Mouse (Mus musculus) gastrocnemius, adult 8-10 months (tissue): Measurements from ENCODE around the gene Zfp747. TPM values are rescaled to one million over a fixed set of nuclear protein-coding genes. Genes with fewer than 3 reads are reported as not detected.
"Not testable (repeated sequence)": the region's sequence is repeated elsewhere in the genome, so short reads cannot be mapped to it uniquely, and the experiment has no call there.

Experiments
- DNase-seq, 2 experiments: peaks; one replicate each; pipeline ENCODE4 v3.0.0; 2022; ENCODE audit warnings: low spot score in 2 of 2
- total RNA-seq, 4 experiments: library from RNA; stranded (reverse); gene quantifications; 2 replicates each; pipeline ENCODE4 v1.2.4; 2022

The Zfp747 gene
- 1 to 10 TPM; 3.0 to 3.4 (median 3.1) TPM for total RNA-seq

DNA sequence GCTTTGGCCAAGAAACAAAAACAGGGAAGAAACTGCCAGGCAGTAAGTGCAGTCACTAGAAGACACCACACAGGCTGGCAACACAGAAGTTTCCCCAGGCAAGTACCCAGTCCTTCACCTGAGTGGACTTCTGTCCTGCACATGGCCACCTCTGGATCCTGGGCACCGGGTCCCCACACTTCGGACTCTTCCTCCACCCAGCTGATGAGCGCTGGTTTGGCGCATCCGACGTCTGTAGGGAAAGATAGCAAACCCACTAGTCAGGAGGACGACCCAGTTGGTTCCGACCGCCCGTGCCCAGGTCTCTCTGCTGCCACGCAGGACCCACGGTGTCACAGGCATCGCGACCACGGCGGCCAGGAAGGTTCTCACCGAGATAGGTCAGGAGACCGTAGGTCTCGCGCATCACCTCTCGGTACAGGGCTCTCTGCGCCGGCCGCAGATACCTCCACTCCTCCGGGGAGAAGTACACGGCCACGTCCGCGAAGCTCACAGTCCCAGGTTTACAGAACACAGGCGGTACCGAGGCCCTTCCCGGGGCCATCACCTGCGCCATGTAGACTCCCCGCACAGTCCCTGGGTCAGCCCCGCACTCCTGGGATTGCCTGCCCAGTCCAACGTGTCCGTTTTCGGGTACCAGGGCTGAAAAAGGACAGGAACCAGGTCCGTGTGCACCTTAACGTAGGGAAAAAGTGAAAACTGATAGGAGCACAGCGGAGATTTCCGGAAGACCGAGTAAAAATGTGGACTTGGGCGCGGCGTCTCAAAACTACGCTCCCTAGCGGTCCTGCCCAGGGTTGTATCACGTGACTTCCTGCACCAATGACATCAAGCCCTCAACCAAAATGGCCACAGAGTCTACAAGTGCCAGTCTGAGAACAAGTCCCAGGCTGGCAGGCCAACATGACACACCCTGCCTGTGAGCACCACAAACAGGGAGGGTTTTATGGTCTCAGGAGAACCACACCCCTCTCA is at the start of gene Zfp747:
Zfp747 (minus strand) TSS at position 780 of the 975 bp plus-strand sequence.
- DNase-seq, result peak; percentile 93

DNA sequence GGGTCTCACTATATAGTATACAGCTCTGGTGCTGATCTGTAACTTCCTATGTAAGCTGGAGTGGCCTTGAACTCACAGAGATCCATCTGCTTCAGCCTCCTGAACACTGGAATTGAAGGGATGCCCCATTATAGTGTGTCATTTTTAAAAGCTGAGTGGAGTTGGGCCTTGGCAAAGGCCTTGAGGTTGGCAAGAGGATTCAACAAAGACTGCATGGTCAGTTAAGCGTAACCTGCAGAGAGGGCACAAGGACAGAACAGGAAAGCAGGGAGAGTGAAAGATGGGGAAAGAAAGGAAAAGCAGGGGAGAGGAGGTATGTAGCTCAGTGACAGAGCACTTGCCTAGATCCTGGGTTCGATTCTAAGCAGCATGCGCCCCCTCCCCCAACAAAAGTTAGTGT is 49.4 kb upstream of the Zfp747 start:
- DNase-seq, result no peak

DNA sequence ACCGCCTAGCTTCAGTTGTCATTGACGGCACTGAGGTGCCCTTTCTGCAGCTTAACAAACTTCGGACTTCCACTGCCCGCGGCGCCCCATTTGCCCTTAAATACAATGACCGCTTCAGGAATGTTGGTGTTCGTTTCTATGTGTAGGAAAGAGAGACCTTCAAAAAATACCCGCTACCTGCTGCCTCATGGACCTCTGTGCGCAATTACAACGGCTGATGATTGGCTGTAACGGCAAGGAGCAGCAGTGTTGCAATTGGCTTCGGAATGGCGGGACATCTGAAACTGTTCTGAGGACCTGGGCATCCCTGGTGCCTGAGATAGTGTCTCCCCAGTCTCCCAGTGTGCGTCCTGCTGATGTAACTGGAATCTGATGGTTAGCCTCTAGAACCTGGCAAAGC is 46.4 kb upstream of the Zfp747 start:
- DNase-seq, result no peak

DNA sequence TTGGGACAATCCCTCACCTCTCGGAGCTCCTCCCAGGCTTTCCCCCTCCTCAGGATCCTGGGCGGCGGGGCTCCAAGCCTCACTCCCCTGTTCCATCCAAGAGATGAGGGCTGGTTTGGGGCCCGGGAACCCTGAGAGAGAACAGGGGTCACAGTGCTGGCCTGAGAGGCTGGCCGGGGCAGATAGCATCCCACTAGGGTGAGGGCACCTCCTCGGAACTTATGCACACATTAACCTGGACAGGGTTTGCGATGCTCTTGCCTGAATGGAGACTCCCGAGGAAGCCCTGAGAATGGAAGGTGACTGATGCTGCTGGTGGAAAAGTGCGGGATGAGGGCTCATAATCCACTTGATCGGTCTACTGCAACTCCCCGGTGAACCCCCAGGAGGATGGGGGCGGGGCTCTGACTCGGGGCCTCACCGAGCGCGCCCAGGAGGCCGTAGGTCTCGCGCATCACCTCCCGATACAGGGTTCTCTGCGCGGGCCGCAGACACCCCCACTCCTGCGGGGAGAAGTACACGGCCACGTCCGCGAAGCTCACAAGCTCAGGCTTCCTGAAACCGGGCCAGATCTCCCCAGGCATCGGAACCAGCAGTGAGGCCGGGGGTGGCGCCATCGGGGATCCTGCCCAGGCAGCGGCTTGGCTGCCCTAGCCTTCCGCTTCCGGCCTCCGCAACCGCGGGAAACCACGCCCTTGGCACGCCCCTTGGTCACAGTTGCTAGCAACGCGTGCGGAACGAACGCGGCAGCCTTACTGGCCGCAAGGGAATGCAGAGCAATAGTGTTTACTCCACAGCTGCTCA is 45.7 kb upstream of the Zfp747 start, which contains the start of gene Zfp688:
Zfp688 (minus strand) TSS at position 681 of the 804 bp plus-strand sequence.
- peak; percentile 86 to 88 for DNase-seq

DNA sequence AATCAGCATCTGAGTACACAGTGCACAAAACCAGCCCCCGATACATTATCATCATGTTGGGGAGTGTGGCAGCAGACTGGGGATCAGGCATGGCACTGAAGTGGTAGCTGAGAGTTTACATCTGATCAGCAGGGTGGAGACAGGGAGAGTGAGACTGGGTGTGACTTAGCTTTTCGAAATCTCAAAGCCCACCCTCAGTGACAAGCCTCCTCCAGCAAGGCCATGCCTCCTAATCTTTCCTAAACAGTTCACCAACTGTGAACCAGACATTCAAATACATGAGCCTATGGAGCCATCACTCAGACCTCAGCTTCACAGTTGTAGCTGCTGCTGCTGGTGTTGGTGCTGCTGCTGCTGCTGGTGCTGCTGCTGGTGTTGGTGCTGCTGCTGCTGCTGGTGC is 35.6 kb upstream of the Zfp747 start:
- DNase-seq, result no peak

DNA sequence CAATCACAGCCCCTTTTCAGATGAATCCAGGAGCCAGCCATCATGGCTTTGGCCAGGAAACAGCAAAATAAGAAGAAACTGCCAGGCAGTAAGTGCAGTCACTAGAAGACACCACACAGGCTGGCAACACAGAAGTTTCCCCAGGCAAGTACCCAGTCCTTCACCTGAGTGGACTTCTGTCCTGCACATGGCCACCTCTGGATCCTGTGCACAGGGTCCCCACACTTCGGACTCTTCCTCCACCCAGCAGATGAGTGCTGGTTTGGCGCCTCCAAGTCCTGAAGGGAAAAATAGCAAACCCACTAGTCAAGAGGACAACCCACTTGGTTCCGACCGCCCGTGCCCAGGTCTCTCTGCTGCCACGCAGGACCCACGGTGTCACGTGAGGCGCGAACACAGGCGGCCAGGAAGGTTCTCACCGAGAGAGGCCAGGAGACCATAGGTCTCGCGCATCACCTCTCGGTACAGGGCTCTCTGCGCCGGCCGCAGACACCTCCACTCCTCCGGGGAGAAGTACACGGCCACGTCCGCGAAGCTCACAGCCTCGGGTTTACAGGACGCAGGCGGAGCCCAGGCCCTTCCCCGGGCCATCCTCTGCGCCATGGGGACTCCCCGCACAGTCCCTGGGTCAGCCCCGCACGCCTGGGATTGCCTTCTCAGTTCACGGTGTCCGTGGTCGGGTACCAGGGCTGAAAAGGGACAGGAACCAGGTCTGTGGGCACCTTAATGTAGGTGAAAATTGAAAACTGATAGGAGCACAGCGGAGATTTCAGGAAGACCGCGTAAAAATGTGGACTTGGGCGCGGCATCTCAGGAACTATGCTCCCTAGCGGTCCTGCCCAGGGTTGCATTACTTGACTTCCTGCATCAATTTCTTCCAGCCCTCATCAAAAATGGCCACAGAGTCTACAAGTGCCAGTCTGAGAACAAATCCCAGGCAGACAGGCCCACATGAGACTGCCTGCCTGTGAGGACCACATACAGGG is 30.4 kb upstream of the Zfp747 start, which contains the start of gene Zfp764:
Zfp764 (minus strand) TSS at position 821 of the 986 bp plus-strand sequence.
- peak; percentile 78 for DNase-seq

DNA sequence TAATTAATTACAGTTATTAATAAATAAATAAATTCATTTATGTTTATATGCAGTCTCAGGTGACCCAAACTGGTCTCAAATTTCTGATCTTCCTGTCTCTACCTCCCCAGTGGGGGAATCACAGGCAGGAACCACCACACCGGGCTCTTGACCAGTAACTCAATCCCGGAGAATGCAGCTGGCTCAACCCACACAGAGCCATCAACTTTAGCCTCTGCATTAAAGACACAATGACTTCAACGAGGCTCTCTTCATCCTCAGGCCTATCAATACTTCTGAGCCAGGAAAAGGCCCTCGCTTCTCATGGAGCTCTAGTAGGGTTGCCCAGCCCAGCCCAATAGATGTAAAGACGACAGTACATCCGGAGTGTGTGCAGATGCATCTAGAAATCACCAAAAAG is 28.3 kb upstream of the Zfp747 start:
- not testable (repeated sequence) for DNase-seq

DNA sequence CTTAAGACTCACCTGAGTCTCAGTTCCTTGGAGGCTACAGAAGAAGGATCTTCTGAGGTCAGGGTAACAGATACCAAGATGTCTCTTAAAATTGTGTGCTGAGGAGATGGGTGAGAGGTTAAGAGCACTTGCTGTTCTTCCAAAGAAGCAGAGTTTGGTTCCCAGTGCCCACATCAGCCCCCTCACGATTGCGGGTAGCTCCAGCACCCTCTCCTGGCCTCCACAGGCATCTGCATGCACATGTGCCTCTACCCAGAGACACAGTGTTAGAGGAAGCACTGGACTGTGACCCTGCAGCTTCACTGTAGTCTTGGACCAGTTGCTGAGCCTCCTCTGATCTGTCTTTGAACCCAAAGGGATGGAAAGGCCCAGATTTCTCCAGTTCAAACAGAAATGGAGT is 27.1 kb upstream of the Zfp747 start:
- no peak for DNase-seq

DNA sequence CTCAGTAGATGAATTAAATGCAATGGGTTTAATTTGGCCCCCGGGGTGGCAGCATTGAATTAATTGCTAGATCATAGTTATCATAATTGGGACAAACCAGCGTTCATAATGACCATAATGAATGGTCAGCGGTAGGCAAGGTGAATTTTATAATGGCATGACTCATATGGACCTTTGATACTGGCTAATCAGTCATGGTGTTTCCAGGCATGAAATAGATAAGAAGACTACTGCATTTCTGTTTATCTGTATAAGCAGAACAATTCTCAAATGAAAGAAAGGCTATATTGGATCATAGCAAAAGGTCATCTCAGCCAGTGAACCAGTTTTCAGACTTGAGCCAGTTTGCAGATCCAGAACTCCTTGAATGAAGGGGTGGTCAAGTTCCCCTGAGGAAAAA is 24.5 kb upstream of the Zfp747 start:
- no peak for DNase-seq

DNA sequence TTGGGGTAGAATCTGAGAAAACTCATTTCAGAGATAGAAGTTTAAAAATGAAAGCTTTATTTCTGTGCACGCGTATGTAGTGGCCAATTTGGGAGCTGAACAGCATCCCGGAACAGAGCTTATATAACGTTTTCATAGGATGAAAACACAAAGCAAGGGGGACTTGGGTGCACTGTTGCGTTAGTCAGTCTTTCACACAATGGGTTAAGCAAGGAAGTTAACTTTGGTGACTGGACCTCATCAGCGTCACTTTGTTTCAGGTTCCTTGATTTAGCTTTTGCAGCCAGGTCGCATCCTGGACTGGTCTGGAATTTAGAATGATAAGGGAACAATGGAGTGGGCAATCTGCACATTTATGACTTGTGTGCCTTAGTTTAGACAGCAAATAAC is 18.1 kb upstream of the Zfp747 start:
- DNase-seq, result no peak

DNA sequence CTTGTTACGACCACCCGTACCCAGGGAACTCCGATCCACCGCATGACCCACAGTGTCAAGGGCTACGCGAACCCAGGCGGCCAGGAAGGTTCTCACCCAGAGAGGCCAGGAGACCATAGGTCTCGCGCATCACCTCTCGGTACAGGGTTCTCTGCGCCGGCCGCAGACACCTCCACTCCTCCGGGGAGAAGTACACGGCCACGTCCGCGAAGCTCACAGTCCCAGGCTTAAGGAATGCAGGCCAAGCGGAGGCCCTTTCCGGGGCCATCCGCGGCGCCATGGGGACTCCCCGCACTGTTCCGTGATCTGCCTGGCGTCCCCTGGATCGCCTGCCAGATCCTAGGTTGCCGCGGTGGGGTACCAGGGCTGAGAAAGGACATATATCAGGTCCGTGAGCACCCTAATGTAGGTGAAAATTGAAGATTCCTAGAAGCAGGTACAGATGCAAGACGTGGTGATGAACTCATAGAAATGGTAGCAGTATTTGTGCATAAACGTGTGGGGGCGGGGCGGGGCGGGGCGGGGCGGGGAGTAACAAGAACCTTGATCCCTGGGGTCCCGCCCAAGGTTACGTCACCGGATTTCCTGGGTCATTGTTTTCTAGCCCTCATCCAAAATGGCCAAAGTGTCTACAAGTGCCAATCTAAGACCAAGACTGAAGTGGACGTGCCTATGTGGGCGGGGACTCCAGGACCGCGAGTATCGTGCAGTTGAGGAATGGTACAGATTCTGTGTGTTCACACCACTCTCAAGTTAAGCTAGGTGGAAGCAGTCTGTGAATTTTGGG is 17.5 kb upstream of the Zfp747 start, which contains the start of gene E430018J23Rik:
E430018J23Rik (minus strand) TSS at position 473 of the 787 bp plus-strand sequence.
- peak; percentile 96 to 98 for DNase-seq

DNA sequence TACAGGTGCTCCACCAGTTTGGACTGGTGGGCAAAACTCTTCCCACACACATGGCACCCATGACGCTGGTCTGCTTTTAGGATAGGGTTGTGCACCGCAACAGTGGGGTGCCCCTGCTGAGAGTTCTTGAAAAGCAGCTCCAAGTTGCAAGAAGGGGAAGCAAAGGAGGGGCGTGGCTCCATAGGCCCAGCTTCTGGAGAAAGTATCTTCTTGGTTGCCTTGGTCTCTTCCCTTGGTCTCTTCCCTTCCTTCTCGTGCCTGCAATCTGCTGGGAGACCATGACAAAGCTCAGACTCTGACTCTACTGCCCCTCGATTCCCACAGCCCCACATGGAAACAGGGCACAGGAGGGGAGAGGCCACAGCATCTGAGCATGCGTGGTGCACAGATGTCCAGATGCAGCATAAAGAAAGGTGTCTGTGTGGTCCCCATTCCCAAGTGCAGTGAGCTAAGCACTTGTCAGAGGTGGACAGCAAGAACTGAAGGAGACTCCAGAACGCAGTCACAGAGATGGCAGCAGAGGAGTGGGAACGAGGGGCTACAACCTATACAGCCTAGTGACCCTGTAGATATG is 16.5 kb upstream of the Zfp747 start:
- DNase-seq, result no peak

DNA sequence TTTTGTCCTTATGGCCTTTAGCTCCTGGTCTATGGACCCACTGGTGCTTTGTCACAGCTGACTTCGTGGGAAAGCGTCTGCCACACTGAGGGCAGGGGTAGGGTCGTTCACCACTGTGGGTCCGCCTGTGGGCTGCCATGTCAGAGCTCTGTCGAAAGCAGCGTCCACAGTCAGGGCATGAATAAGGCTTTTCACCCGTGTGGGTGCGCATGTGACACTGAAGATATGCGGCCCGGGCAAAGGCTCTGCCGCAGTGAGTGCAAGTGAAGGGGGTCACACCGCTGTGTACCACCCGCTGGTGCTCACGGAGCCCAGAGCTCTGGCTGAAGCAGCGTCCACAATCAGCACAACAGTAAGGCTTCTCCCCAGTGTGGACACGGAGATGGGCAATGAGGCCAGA is 15.7 kb upstream of the Zfp747 start:
- no peak for DNase-seq

DNA sequence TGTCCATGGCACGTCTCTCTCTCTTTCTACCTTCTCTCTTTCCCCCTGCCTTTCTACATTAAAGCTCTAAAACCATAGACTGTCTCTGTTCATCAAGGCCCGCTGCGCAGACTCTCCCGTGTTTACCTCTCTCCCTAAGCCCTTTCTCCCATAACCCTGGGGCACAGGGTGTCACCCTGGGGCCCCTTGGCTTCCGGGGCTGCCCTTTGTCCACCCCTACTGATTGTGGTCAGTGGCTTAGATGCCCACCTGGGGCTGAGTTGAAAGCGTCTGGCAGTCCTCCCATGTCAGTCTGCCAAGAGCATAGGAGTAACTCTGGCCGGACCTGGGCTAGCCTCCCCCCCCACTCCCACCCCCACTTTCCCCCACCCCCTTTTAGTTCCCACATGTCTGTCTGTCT is 14.5 kb upstream of the Zfp747 start:
- no peak for DNase-seq

DNA sequence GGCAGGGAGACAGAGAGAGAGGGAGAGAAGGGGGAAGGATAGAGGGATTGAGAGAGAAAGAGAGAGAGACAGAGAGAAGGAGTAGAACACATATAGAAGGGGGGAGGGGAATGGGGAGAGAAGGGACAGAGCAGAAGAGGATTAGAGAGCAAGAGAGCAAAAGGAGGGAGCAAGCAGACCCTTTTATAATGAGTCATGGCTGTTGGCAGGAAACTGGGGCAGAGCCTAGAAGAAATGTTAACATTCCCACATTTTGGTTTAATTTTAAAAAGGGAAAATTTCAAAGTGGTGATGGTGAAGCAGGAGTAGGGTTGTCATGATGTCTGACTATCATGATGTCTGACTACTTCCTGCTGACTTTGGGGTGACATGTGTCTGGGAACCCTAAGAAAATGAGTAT is 12.4 kb upstream of the Zfp747 start:
- DNase-seq, result not testable (repeated sequence)

DNA sequence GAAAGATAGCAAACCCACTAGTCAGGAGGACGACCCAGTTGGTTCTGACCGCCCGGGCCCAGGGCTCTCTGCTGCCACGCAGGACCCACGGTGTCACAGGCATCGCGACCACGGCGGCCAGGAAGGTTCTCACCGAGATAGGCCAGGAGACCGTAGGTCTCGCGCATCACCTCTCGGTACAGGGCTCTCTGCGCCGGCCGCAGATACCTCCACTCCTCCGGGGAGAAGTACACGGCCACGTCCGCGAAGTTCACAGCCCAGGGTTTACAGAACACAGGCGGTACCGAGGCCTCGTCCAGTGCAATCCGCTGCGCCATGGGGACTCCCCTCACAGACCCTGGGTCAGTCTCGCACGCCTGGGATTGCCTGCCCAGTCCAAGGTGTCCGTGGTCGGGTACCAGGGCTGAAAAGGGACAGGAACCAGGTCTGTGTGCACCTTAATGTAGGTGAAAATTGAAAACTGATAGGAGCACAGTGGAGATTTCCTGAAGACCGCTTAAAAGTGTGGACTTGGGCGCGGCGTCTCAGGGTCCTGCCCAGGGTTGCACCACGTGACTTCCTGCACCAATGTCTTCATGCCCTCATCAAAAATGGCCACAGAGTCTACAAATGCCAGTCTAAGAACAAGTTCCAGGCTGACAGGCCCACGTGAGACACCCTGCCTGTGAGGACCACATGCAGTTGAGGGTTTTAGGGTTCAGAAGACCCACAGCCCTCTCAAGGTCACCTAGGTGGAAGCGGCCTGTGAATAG is 11.0 kb upstream of the Zfp747 start, which contains the start of gene 9130019O22Rik:
9130019O22Rik (minus strand) TSS at position 526 of the 752 bp plus-strand sequence.
- DNase-seq, result peak; percentile 82 to 85

DNA sequence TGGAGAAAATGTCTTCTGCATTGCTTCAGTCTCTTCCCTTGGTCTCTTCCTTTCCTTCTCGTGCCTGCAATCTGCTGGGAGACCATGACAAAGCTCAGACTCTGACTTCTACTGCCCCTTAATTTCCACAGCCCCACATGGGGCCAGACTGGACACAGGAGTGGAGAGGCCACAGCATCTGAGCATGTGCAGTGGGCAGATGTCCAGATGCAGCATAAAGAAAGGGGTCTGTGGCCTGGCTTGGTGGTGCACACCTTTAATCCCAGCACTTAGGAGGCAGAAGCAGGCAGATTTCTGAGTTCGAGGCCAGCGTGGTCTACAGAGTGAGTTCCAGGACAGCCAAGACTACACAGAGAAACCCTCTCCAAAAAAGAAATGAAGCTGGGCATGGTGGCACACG is 9.7 kb upstream of the Zfp747 start:
- DNase-seq, result not testable (repeated sequence)

DNA sequence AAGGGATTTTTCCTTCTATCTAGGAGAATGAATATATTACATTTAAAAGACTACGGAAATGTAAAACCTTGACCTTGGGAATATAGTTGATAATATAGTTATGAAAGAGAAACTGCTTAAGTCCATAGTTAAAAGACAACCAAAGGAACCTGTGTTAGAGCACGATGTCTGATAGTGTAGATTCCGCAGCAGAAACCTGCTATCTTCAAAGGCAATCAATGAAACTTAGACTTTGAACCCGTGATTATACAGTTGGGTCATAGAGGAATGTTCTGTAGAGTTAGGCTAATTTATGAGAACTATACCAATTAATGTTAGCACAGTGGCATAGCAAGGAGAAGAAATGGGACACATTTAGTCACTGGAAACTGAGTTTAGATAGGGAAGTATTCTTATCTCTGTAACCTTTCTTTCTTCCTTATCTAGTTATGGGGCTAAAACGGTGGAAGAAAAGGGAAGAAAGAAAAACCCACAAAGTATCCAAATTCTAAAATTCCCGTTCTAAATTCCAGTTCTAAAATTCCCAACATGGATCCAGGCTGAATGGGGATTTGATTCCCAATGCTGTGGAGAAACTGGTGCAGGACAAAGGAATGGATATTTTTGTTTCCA is 2.6 kb upstream of the Zfp747 start:
- no peak for DNase-seq
